ENCODE assay signal across 11 mouse cellular contexts in the genomic region with DNA sequence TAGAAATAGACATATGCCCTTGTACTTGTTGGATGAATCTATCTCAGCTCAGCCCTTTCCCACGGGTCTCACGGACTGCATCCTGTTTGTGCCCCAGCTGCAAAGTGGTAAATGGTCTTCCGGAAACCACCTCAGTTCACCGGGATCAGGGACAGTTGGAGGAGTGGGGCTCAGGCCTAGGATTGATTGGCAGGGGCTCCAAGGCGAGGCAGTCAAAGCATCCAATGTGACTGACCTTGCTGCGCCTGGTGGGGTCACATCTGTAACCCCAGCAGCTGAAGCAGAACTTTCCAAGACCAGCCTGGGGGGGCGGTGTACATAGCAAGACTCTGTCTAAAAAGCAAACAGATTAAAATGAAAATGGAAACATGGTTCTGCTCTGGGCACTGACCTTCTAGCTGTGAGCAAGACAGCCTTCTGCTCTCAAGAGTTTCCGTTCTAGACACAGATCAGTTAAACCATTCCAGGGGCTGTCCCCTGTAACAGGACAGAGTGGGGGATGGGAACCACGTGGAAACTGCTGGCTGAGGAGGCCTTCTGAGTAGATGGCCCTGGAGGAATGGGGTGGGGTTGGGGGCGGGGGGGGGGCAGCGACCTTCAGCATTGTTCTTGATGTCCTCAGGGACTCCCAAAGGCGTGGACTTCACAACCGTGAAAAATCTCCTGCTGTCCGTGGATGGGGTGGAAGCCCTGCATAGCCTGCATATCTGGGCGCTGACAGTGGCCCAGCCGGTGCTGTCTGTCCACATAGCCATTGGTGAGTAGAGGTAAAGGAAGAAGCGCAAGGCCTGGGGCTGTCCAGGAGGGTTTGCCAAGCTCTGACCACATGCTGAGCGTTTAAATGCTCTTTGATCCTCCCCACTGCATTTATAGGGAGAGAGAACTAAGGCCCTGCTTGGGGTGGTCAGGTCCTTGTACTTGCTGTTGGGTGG. TPM values are rescaled to one million over a fixed set of nuclear protein-coding genes. Genes with fewer than 3 reads are reported as not detected.
DNase-seq lines count a peak whose midpoint lies in the region; ATAC-seq and TF ChIP-seq lines count a peak whose summit lies in the region.
"Had no signal": no experiment of that assay in that cellular context is flagged by ENCODE, and none has a peak within 500 bp of the region (broad histone marks: within the 10 kb centered on the region; RNA-seq: fewer than 3 reads in every experiment).

No protein-coding gene starts in this region.

- no peak overlapping the region for H3K4me3 ChIP-seq in heart, embryonic 12.5 days
- H3K4me3 ChIP-seq in myocyte: no peak overlapping the region
- H3K4me3 ChIP-seq: lung, embryonic 15.5 days had no signal

- ATAC-seq in heart, embryonic 12.5 days (ENCODE audit: insufficient number of reproducible peaks, low FRiP score): peak; percentile 41; the same call in 1 of the 2 replicates
- ATAC-seq in activated CD4-positive, CD25-positive, alpha-beta regulatory T cell, adult 4 months: peak; percentile 29

- TF ChIP-seq POLR2A in myocyte (IDR thresholded peaks at IDR 0.05; ENCODE audit: insufficient read length, low read depth): no peak

- H3K27me3 ChIP-seq in heart, embryonic 12.5 days (replicated peaks): peaks cover 5% of the 10 kb centered on the region
- peaks cover 7% of the 10 kb centered on the region for H3K27me3 ChIP-seq in myocyte (ENCODE audit: control insufficient read depth, insufficient read depth, insufficient read length)
- H3K27me3 ChIP-seq: lung, embryonic 15.5 days had no signal

- H3K4me1 ChIP-seq in heart, embryonic 12.5 days (replicated peaks): peaks cover 59% of the 10 kb centered on the region

- H3K36me3 ChIP-seq in heart, embryonic 12.5 days: no peaks in the 10 kb centered on the region
- no peaks in the 10 kb centered on the region for H3K36me3 ChIP-seq in myocyte (ENCODE audit: control insufficient read depth, insufficient read depth)
- H3K36me3 ChIP-seq: lung, embryonic 15.5 days had no signal

- 41% methylated on average over 18 of the region's 18 CpGs for WGBS in heart, embryonic 12.5 days

- no peak for DNase-seq in heart, adult 9 months (ENCODE audit: low spot score in 2 of 2)
- DNase-seq in lung, postnatal 10 days: peak; percentile 36
- no peak for DNase-seq in lung, postnatal 36 days
- DNase-seq in cerebellum, postnatal 36 days: no peak
- no peak for DNase-seq in retina, postnatal 1 day
- DNase-seq: thymus, adult 2 months had no signal

- no peaks in the 10 kb centered on the region for H3K9me3 ChIP-seq in heart, embryonic 12.5 days (replicated peaks)
- H3K9me3 ChIP-seq: G1E; lung, embryonic 15.5 days had no signal

- H3K4me2 ChIP-seq in heart, embryonic 12.5 days: peak overlapping the region; percentile 13
- no peak overlapping the region for H3K4me2 ChIP-seq in myocyte (ENCODE audit: low read depth)
- H3K4me2 ChIP-seq: lung, embryonic 15.5 days had no signal

- peak overlapping the region; percentile 45; the same call in 1 of the 2 replicates for H3K27ac ChIP-seq in heart, embryonic 12.5 days (ENCODE audit: poor library complexity, severe bottlenecking)
- H3K27ac ChIP-seq: lung, embryonic 15.5 days had no signal

- H3K9ac ChIP-seq in heart, embryonic 12.5 days: no peak overlapping the region
- H3K9ac ChIP-seq: lung, embryonic 15.5 days had no signal

- H3K79me2 ChIP-seq in myocyte (ENCODE audit: control insufficient read depth, insufficient read depth): no peaks in the 10 kb centered on the region

- no peak overlapping the region for H3ac ChIP-seq in myocyte (ENCODE audit: control insufficient read depth, insufficient read length)

TF ChIP-seq in myocyte, 11 proteins besides CTCF, POLR2A, EP300 and RAD21:
- TF ChIP-seq SRF (IDR thresholded peaks at IDR 0.05; ENCODE audit: control insufficient read depth, insufficient read length, low read depth): no peak
- TF ChIP-seq CEBPB (IDR thresholded peaks at IDR 0.05; ENCODE audit: insufficient read depth, poor library complexity, severe bottlenecking): no peak
- peak; percentile 22 to 75 (median 35) for TF ChIP-seq MYOD1 (IDR thresholded peaks at IDR 0.05; ENCODE audit: control insufficient read depth in 1 of 3, insufficient read length in 2 of 3, low read depth in 2 of 3)
- TF ChIP-seq REST (IDR thresholded peaks at IDR 0.05; ENCODE audit: insufficient read depth, insufficient read length): no peak
- TF ChIP-seq TCF3 (IDR thresholded peaks at IDR 0.05; ENCODE audit: insufficient read length, low read depth): no peak
- TF ChIP-seq E2F4 (IDR thresholded peaks at IDR 0.05; ENCODE audit: insufficient read depth): no peak
- TF ChIP-seq MYOG (IDR thresholded peaks at IDR 0.05; ENCODE audit: control insufficient read depth in 1 of 3, insufficient read depth in 1 of 3, insufficient read length in 2 of 3, low read depth in 2 of 3): peak in 1 of 3 experiments; percentile 47
TF ChIP-seq in myocyte: peak in this region for 2.

RNA-seq across cellular contexts. Expression of gene Slc30a2, which starts 8.6 kb away (rescaled TPM):
- polyA plus RNA-seq in heart, embryonic 12.5 days (2016; fragmentation: Nextera tagmentation; extraction: Ambion mirVana): 0.42 and 0.44 TPM in 2 replicates
- polyA plus RNA-seq in activated CD4-positive, CD25-positive, alpha-beta regulatory T cell, adult 4 months (2017; shearing (Covaris generic)): under 1 TPM; 0.24 to 0.85 TPM
- polyA plus RNA-seq in myocyte (2012; fragmentation: generic; extraction: Trizol): 0.35 TPM

RNA-seq across cellular contexts. Expression of gene Extl1, which starts 32.1 kb away (rescaled TPM):
- polyA plus RNA-seq in heart, embryonic 12.5 days (2016; fragmentation: Nextera tagmentation; extraction: Ambion mirVana): 3.1 TPM in 2 replicates
- 1 to 10 TPM in 1 of 2 experiments, under 1 TPM in 1; 0.16 to 1.4 TPM for polyA plus RNA-seq in activated CD4-positive, CD25-positive, alpha-beta regulatory T cell, adult 4 months (2017; shearing (Covaris generic))
- 22.4 TPM for polyA plus RNA-seq in myocyte (2012; fragmentation: generic; extraction: Trizol)
- polyA plus RNA-seq: G1E had no signal

RNA-seq across cellular contexts. Expression of gene Trim63, which starts 36.7 kb away (rescaled TPM):
- 90.7 and 93.9 TPM in 2 replicates for polyA plus RNA-seq in heart, embryonic 12.5 days (2016; fragmentation: Nextera tagmentation; extraction: Ambion mirVana)
- not detected for polyA plus RNA-seq in activated CD4-positive, CD25-positive, alpha-beta regulatory T cell, adult 4 months (2017; shearing (Covaris generic))
- 29.1 TPM for polyA plus RNA-seq in myocyte (2012; fragmentation: generic; extraction: Trizol)
- polyA plus RNA-seq: G1E had no signal

RNA-seq across cellular contexts. Expression of gene Pafah2, which starts 44.5 kb away (rescaled TPM):
- 10.1 and 10.7 TPM in 2 replicates for polyA plus RNA-seq in heart, embryonic 12.5 days (2016; fragmentation: Nextera tagmentation; extraction: Ambion mirVana)
- under 1 TPM; 0.70 to 0.90 TPM for polyA plus RNA-seq in activated CD4-positive, CD25-positive, alpha-beta regulatory T cell, adult 4 months (2017; shearing (Covaris generic))
- polyA plus RNA-seq in myocyte (2012; fragmentation: generic; extraction: Trizol): 7.1 TPM

Comparison
In these comparisons a context has a peak if more than half of its experiments do, and no peak if none do; other contexts are left out.
1. RNA of gene Trim63, which starts 36.7 kb away (polyA plus RNA-seq): 90.7 to 93.9 TPM in heart, embryonic 12.5 days and 29.1 TPM in myocyte (single experiment); not detected in activated CD4-positive, CD25-positive, alpha-beta regulatory T cell, adult 4 months; every median in the first group is over 10 times any median in the second.